19 mouse cellular contexts compared by ENCODE assay signal in genomic region chr7:101499701-101500100, GRCm38 (mm10).
DNase-seq lines count a peak whose midpoint lies in the region; ATAC-seq lines count a peak whose summit lies in the region.
"Had no signal": no experiment of that assay in that cellular context is flagged by ENCODE, and none has a peak within 500 bp of the region (broad histone marks: within the 10 kb centered on the region; RNA-seq: fewer than 3 reads in every experiment).

No protein-coding gene starts in this region.

- no peak overlapping the region for H3K4me3 ChIP-seq in liver, embryonic 16.5 days (ENCODE audit: low read depth, low read length)
- H3K4me3 ChIP-seq in liver, embryonic 11.5 days (ENCODE audit: low read depth, low read length), result no peak overlapping the region
- no peak overlapping the region for H3K4me3 ChIP-seq in midbrain, embryonic 14.5 days (replicated peaks; ENCODE audit: low read depth, low read length)
- H3K4me3 ChIP-seq: embryonic facial prominence, embryonic 13.5 days; forebrain, embryonic 12.5 days; hindbrain, embryonic 13.5 days had no signal

- H3K4me2 ChIP-seq in liver, embryonic 16.5 days (ENCODE audit: low read depth, low read length), result no peak overlapping the region
- no peak overlapping the region for H3K4me2 ChIP-seq in liver, embryonic 11.5 days
- H3K4me2 ChIP-seq in midbrain, embryonic 14.5 days (ENCODE audit: low read length), result no peak overlapping the region
- H3K4me2 ChIP-seq: embryonic facial prominence, embryonic 13.5 days; forebrain, embryonic 12.5 days; hindbrain, embryonic 13.5 days had no signal

- no peaks in the 10 kb centered on the region for H3K9me3 ChIP-seq in liver, embryonic 16.5 days (replicated peaks; ENCODE audit: control insufficient read depth, low read length)
- no peaks in the 10 kb centered on the region for H3K9me3 ChIP-seq in liver, embryonic 11.5 days (ENCODE audit: control insufficient read depth, low read length)
- H3K9me3 ChIP-seq in midbrain, embryonic 14.5 days (ENCODE audit: control insufficient read depth, low read length), result no peaks in the 10 kb centered on the region
- H3K9me3 ChIP-seq: embryonic facial prominence, embryonic 13.5 days; G1E; hindbrain, embryonic 13.5 days had no signal

- no peak for ATAC-seq in liver, embryonic 16.5 days (ENCODE audit: low read depth)
- no peak for ATAC-seq in liver, embryonic 11.5 days (replicated peaks; ENCODE audit: low FRiP score)
- ATAC-seq in CD4-positive, CD25-positive, alpha-beta regulatory T cell, adult 4 months, result no peak
- no peak for ATAC-seq in midbrain, embryonic 14.5 days (ENCODE audit: low FRiP score, low TSS enrichment)
- ATAC-seq: hindbrain, postnatal 0 days had no signal

- peak overlapping the region; percentile 46 for H3K27ac ChIP-seq in liver, embryonic 16.5 days (ENCODE audit: low read length)
- H3K27ac ChIP-seq in liver, embryonic 11.5 days (ENCODE audit: low read depth, low read length), result no peak overlapping the region
- H3K27ac ChIP-seq in midbrain, embryonic 14.5 days (replicated peaks; ENCODE audit: low read depth, low read length), result no peak overlapping the region
- H3K27ac ChIP-seq: embryonic facial prominence, embryonic 13.5 days; forebrain, embryonic 12.5 days; hindbrain, embryonic 13.5 days; hindbrain, postnatal 0 days had no signal

- no peak for DNase-seq in liver, embryonic 11.5 days (ENCODE audit: low spot score)
- peak; percentile 67 for DNase-seq in A20 (ENCODE audit: low read depth, low spot score)
- DNase-seq in splenic B cell, adult 2 months (ENCODE audit: low read depth, low spot score), result peak; percentile 40
- DNase-seq in thymus, postnatal 25 days, result peak; percentile 35
- DNase-seq in midbrain, embryonic 14.5 days, result no peak
- DNase-seq: adrenal gland, adult 8-10 months; cerebellum, adult 11-12 months; cerebellum, adult 9-10 months; cerebellum, postnatal 36 days; gastrocnemius, postnatal 36 days; heart, postnatal 10 days; heart, postnatal 4 days had no signal

- peaks cover 4% of the 10 kb centered on the region for H3K27me3 ChIP-seq in liver, embryonic 16.5 days (ENCODE audit: control insufficient read depth, insufficient read depth, low read depth, low read length)
- peaks cover 9% of the 10 kb centered on the region; the same call in 1 of the 2 replicates for H3K27me3 ChIP-seq in liver, embryonic 11.5 days (replicated peaks; ENCODE audit: control insufficient read depth, insufficient read depth, low read length)
- no peaks in the 10 kb centered on the region for H3K27me3 ChIP-seq in splenic B cell, adult 2 months (ENCODE audit: control insufficient read depth, insufficient read depth, low read length, poor library complexity, severe bottlenecking)
- peaks cover 6% of the 10 kb centered on the region for H3K27me3 ChIP-seq in midbrain, embryonic 14.5 days (ENCODE audit: control insufficient read depth, insufficient read depth, low read length)

- H3K9ac ChIP-seq in liver, embryonic 16.5 days (ENCODE audit: low read depth, low read length), result no peak overlapping the region
- H3K9ac ChIP-seq in liver, embryonic 11.5 days (ENCODE audit: low read depth, low read length), result no peak overlapping the region
- no peak overlapping the region for H3K9ac ChIP-seq in midbrain, embryonic 14.5 days (replicated peaks; ENCODE audit: low read length)
- H3K9ac ChIP-seq: embryonic facial prominence, embryonic 13.5 days; forebrain, embryonic 12.5 days; hindbrain, embryonic 13.5 days had no signal

- WGBS in liver, embryonic 16.5 days (ENCODE audit: insufficient replicate concordance), result 57% methylated on average over 9 of the region's 9 CpGs
- 59% methylated on average over 9 of the region's 9 CpGs for WGBS in liver, embryonic 11.5 days
- 70% methylated on average over 9 of the region's 9 CpGs for whole genome bisulfite sequencing in midbrain, embryonic 14.5 days

- peaks cover 6% of the 10 kb centered on the region; the same call in 1 of the 2 replicates for H3K4me1 ChIP-seq in liver, embryonic 16.5 days (ENCODE audit: control insufficient read depth, low read depth, low read length)
- H3K4me1 ChIP-seq in liver, embryonic 11.5 days (replicated peaks; ENCODE audit: control insufficient read depth, insufficient read depth, low read length), result peaks cover 6% of the 10 kb centered on the region; the same call in 1 of the 2 replicates
- H3K4me1 ChIP-seq in midbrain, embryonic 14.5 days (ENCODE audit: control insufficient read depth, insufficient read depth, low read length), result no peaks in the 10 kb centered on the region; the same call in 1 of the 2 replicates

- H3K36me3 ChIP-seq in liver, embryonic 16.5 days (ENCODE audit: control insufficient read depth, insufficient read depth), result no peaks in the 10 kb centered on the region
- H3K36me3 ChIP-seq in liver, embryonic 11.5 days (ENCODE audit: control insufficient read depth, insufficient read depth, low read length), result no peaks in the 10 kb centered on the region
- no peaks in the 10 kb centered on the region for H3K36me3 ChIP-seq in splenic B cell, adult 2 months (ENCODE audit: control insufficient read depth, insufficient read depth, low read length, poor library complexity, severe bottlenecking)
- no peaks in the 10 kb centered on the region for H3K36me3 ChIP-seq in midbrain, embryonic 14.5 days (ENCODE audit: control insufficient read depth, insufficient read depth, low read length)
- H3K36me3 ChIP-seq: embryonic facial prominence, embryonic 13.5 days; forebrain, embryonic 12.5 days; G1E; hindbrain, embryonic 13.5 days had no signal

Comparison
In these comparisons a context has a peak if more than half of its experiments do, and no peak if none do; other contexts are left out.
1. DNase-seq: peak in A20 (single experiment), splenic B cell, adult 2 months (single experiment) and thymus, postnatal 25 days (single experiment); none in liver, embryonic 11.5 days (single experiment) and midbrain, embryonic 14.5 days (single experiment).